Mouse (Mus musculus): Measurements from ENCODE around the gene Abca9. TPM values are rescaled to one million over a fixed set of nuclear protein-coding genes. Genes with fewer than 3 reads are reported as not detected.

Abca9 gene
- polyA plus RNA-seq, 1 experiment from 2014 or later: 1.2 TPM

DNA sequence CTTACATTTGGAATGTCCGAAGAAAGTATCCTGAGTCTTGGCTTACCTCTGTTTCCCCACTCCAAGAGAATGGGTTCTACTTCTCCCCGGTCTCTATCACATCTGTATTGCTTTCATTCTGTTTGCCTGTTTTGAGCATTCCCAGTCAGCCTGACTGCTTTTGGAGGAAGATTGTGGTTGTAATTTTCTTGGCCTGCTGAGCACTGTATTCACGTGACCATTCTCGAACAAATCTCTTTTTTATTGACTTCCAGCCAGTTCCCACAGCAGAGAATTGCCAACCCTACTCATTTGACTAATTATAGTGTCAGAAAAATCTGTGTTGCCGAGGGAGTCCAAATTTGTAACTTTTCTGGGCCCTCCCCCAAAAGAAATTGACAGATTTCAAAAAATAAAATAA lies 72.1 kb downstream of the Abca9 start, which contains the start of gene Abca8a:
Gene Abca8a (minus strand): TSS at position 121 of the 400 bp plus-strand sequence.
- H3K4me3 ChIP-seq (ENCODE audit: low read depth, low read length): no peak within 1 kb of the TSS
- H3K27ac ChIP-seq (ENCODE audit: low read depth, low read length): no peak within 1 kb of the TSS
- H3K27me3 ChIP-seq (ENCODE audit: control insufficient read depth, insufficient read depth, low read length): no peaks in the 10 kb centered on the region
- H3K9me3 ChIP-seq (replicated peaks; ENCODE audit: control insufficient read depth, low read length): no peaks in the 10 kb centered on the region
- H3K9ac ChIP-seq (ENCODE audit: low read depth, low read length): no peak within 1 kb of the TSS
- 85% methylated on average over 5 of the region's 5 CpGs for WGBS (ENCODE audit: insufficient replicate concordance)
- no peaks in the 10 kb centered on the region for H3K36me3 ChIP-seq (ENCODE audit: control insufficient read depth, insufficient read depth, low read length)
- no peak within 1 kb of the TSS for H3K4me2 ChIP-seq
- ATAC-seq (replicated peaks; ENCODE audit: insufficient number of reproducible peaks, low FRiP score, low TSS enrichment): no peak
- no peaks in the 10 kb centered on the region for H3K4me1 ChIP-seq (ENCODE audit: control insufficient read depth, insufficient read depth, low read length)

DNA sequence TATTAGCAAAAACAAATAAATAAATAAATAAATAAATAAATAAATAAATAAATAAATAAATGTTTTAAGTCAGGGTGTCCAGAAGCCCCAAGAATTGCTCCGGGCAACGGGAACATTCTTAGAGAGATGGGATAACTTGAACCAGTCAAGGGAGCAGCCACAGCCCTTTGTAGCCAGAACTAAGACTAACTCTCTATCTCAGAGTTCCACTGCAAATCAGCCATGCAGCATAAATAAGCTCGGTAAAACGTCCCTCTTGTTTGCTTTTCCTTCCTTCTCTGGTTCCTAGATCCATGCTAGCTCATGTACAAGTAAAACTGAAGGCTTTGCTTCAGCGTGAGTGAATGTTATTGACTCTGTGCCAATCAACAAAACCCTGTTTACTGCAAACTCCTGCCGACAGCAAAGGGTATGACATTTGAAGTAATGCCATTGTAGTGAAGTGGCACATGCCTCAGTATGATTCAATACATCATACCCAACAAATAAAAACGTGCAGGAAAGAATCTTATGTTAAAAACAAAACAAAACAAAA lies 73.1 kb downstream of the Abca9 start:
- H3K4me1 ChIP-seq (ENCODE audit: control insufficient read depth, insufficient read depth, low read length): no peaks in the 10 kb centered on the region
- no peaks in the 10 kb centered on the region for H3K9me3 ChIP-seq (replicated peaks; ENCODE audit: control insufficient read depth, low read length)
- no peak overlapping the region for H3K4me2 ChIP-seq
- ATAC-seq (replicated peaks; ENCODE audit: insufficient number of reproducible peaks, low FRiP score, low TSS enrichment): no peak
- no peak overlapping the region for H3K9ac ChIP-seq (ENCODE audit: low read depth, low read length)
- H3K27me3 ChIP-seq (ENCODE audit: control insufficient read depth, insufficient read depth, low read length): no peaks in the 10 kb centered on the region
- H3K27ac ChIP-seq (ENCODE audit: low read depth, low read length): no peak overlapping the region
- no peaks in the 10 kb centered on the region for H3K36me3 ChIP-seq (ENCODE audit: control insufficient read depth, insufficient read depth, low read length)
- WGBS (ENCODE audit: insufficient replicate concordance): 67% methylated on average over 7 of the region's 7 CpGs
- H3K4me3 ChIP-seq (ENCODE audit: low read depth, low read length): no peak overlapping the region

GRCm38 (mm10) chr11:110094236-110094635 lies 73.8 kb downstream of the Abca9 start:
- no peaks in the 10 kb centered on the region for H3K4me1 ChIP-seq (ENCODE audit: control insufficient read depth, insufficient read depth, low read length)
- H3K9me3 ChIP-seq (replicated peaks; ENCODE audit: control insufficient read depth, low read length): no peaks in the 10 kb centered on the region
- no peak overlapping the region for H3K27ac ChIP-seq (ENCODE audit: low read depth, low read length)
- no peaks in the 10 kb centered on the region for H3K27me3 ChIP-seq (ENCODE audit: control insufficient read depth, insufficient read depth, low read length)
- ATAC-seq (replicated peaks; ENCODE audit: insufficient number of reproducible peaks, low FRiP score, low TSS enrichment): no peak
- H3K36me3 ChIP-seq (ENCODE audit: control insufficient read depth, insufficient read depth, low read length): no peaks in the 10 kb centered on the region
- H3K4me3 ChIP-seq (ENCODE audit: low read depth, low read length): no peak overlapping the region
- H3K9ac ChIP-seq (ENCODE audit: low read depth, low read length): no peak overlapping the region
- 69% methylated on average over 3 of the region's 3 CpGs for WGBS (ENCODE audit: insufficient replicate concordance)
- H3K4me2 ChIP-seq: no peak overlapping the region

DNA sequence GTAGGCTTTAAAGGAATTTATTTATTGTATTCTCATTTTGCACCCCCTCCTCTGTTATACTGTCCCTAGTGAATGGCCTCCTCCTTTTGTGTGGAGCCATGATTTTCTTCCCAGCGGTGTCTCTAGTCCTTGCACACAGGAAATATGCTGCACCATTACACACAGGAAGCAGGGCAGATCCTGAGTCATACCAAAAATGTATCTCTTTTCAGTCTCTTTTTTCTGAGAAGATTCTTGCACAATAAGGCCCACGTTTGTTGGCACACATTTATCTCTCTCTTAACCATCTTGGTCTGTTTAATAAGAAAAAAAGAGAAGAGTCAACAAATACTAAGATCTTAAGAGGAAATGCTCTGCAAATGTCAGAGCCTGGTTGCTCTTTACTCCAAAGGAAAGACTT lies 76.7 kb downstream of the Abca9 start:
- no peaks in the 10 kb centered on the region for H3K27me3 ChIP-seq (ENCODE audit: control insufficient read depth, insufficient read depth, low read length)
- no peak overlapping the region for H3K4me3 ChIP-seq (ENCODE audit: low read depth, low read length)
- H3K4me2 ChIP-seq: no peak overlapping the region
- 70% methylated on average over 2 of the region's 2 CpGs for WGBS (ENCODE audit: insufficient replicate concordance)
- no peak overlapping the region for H3K9ac ChIP-seq (ENCODE audit: low read depth, low read length)
- H3K36me3 ChIP-seq (ENCODE audit: control insufficient read depth, insufficient read depth, low read length): no peaks in the 10 kb centered on the region
- no peaks in the 10 kb centered on the region for H3K9me3 ChIP-seq (replicated peaks; ENCODE audit: control insufficient read depth, low read length)
- no peaks in the 10 kb centered on the region for H3K4me1 ChIP-seq (ENCODE audit: control insufficient read depth, insufficient read depth, low read length)
- ATAC-seq (replicated peaks; ENCODE audit: insufficient number of reproducible peaks, low FRiP score, low TSS enrichment): no peak
- no peak overlapping the region for H3K27ac ChIP-seq (ENCODE audit: low read depth, low read length)

- Histone ChIP-seq H3K4me1 (ENCODE audit: control insufficient read depth, insufficient read depth, low read length) (no peaks in the 10 kb centered on the region), H3K4me2 (no peak overlapping the region), H3K27me3 (ENCODE audit: control insufficient read depth, insufficient read depth, low read length) (no peaks in the 10 kb centered on the region), H3K9ac (ENCODE audit: low read depth, low read length) (no peak overlapping the region), H3K9me3 (replicated peaks; ENCODE audit: control insufficient read depth, low read length) (no peaks in the 10 kb centered on the region), H3K36me3 (ENCODE audit: control insufficient read depth, insufficient read depth, low read length) (no peaks in the 10 kb centered on the region), H3K4me3 (ENCODE audit: low read depth, low read length) (no peak overlapping the region), H3K27ac (ENCODE audit: low read depth, low read length) (no peak overlapping the region)
- 83% methylated on average over 3 of the region's 3 CpGs for WGBS (ENCODE audit: insufficient replicate concordance)
- no peak for ATAC-seq (replicated peaks; ENCODE audit: insufficient number of reproducible peaks, low FRiP score, low TSS enrichment)
These were observed 95.8 kb downstream of the Abca9 start for GRCm38 (mm10) chr11:110072158-110072557.

DNA sequence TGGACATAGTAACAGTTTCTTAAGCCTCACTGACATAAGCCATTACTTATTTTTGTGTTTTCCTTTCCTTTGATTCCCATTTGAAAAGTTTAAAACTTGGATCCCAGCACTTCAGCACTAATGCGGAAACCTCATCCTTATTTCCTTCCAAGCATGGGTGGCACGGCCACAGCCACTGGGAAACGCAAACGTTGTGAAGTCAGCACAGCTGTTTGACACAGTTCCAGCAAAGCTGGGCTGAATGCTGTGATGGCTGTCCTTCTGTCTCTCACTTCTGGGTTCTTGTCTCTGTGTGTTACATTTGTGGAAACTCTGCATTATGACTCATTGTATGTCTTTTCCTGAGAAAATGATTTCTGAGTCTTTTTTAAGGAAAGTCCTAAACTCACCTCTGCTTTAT lies 107.0 kb downstream of the Abca9 start:
- H3K27ac ChIP-seq (ENCODE audit: low read depth, low read length): no peak overlapping the region
- no peaks in the 10 kb centered on the region for H3K36me3 ChIP-seq (ENCODE audit: control insufficient read depth, insufficient read depth, low read length)
- no peak overlapping the region for H3K9ac ChIP-seq (ENCODE audit: low read depth, low read length)
- H3K9me3 ChIP-seq (replicated peaks; ENCODE audit: control insufficient read depth, low read length): no peaks in the 10 kb centered on the region
- ATAC-seq (replicated peaks; ENCODE audit: insufficient number of reproducible peaks, low FRiP score, low TSS enrichment): no peak
- H3K4me1 ChIP-seq (ENCODE audit: control insufficient read depth, insufficient read depth, low read length): peaks cover 2% of the 10 kb centered on the region; the same call in 1 of the 2 replicates
- H3K27me3 ChIP-seq (ENCODE audit: control insufficient read depth, insufficient read depth, low read length): no peaks in the 10 kb centered on the region
- H3K4me2 ChIP-seq: no peak overlapping the region
- whole genome bisulfite sequencing (ENCODE audit: insufficient replicate concordance): 55% methylated on average over 4 of the region's 4 CpGs
- H3K4me3 ChIP-seq (ENCODE audit: low read depth, low read length): no peak overlapping the region

- Histone ChIP-seq H3K36me3 (ENCODE audit: control insufficient read depth, insufficient read depth, low read length) (no peaks in the 10 kb centered on the region), H3K9ac (ENCODE audit: low read depth, low read length) (no peak overlapping the region), H3K4me3 (ENCODE audit: low read depth, low read length) (no peak overlapping the region), H3K9me3 (replicated peaks; ENCODE audit: control insufficient read depth, low read length) (no peaks in the 10 kb centered on the region), H3K4me1 (ENCODE audit: control insufficient read depth, insufficient read depth, low read length) (peaks cover 2% of the 10 kb centered on the region; the same call in 1 of the 2 replicates), H3K27me3 (ENCODE audit: control insufficient read depth, insufficient read depth, low read length) (no peaks in the 10 kb centered on the region), H3K27ac (ENCODE audit: low read depth, low read length) (no peak overlapping the region), H3K4me2 (no peak overlapping the region)
- no peak for ATAC-seq (replicated peaks; ENCODE audit: insufficient number of reproducible peaks, low FRiP score, low TSS enrichment)
- 66% methylated on average over 2 of the region's 2 CpGs for WGBS (ENCODE audit: insufficient replicate concordance)
These were observed 107.9 kb downstream of the Abca9 start for GRCm38 (mm10) chr11:110060127-110060526.

DNA sequence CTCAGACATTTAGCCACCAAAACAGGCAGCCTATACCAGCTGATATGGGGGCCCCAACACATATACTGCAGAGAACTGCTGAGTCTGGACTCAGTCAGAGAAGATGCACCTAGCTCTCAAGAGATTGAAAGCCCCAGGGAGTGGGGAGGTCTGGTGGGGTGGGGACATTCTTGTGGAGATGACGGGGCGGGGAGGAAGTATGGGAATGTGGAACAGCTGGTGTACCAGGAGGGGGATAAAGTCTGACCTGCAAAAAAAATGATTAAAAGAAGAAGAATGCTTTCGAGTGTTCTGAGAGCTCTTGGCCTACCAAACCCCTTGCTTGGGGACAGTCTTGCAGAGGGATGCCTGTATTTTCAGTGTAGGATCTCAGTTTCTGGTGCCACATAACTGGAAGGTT lies 114.3 kb downstream of the Abca9 start:
- Histone ChIP-seq H3K27me3 (ENCODE audit: control insufficient read depth, insufficient read depth, low read length) (no peaks in the 10 kb centered on the region), H3K9me3 (replicated peaks; ENCODE audit: control insufficient read depth, low read length) (no peaks in the 10 kb centered on the region), H3K27ac (ENCODE audit: low read depth, low read length) (no peak overlapping the region), H3K4me3 (ENCODE audit: low read depth, low read length) (no peak overlapping the region), H3K36me3 (ENCODE audit: control insufficient read depth, insufficient read depth, low read length) (no peaks in the 10 kb centered on the region), H3K4me1 (ENCODE audit: control insufficient read depth, insufficient read depth, low read length) (no peaks in the 10 kb centered on the region), H3K9ac (ENCODE audit: low read depth, low read length) (no peak overlapping the region), H3K4me2 (no peak overlapping the region)
- WGBS (ENCODE audit: insufficient replicate concordance): 60% methylated on average over 3 of the region's 3 CpGs
- ATAC-seq (replicated peaks; ENCODE audit: insufficient number of reproducible peaks, low FRiP score, low TSS enrichment): no peak
